Mouse (Mus musculus) midbrain, postnatal 0 days (tissue): ENCODE measurements around the gene Dnm3. TPM values are rescaled to one million over a fixed set of nuclear protein-coding genes. Genes with fewer than 3 reads are reported as not detected.

Experiments
- ATAC-seq: fragments of 200-750 bp; cut with Nextera tagmentation; 2 replicates; pipeline ENCODE4 v1.8.0; 2017; ENCODE audit warnings: moderate number of reproducible peaks, mild to moderate bottlenecking, moderate TSS enrichment, moderate library complexity; ENCODE audit not compliant: low FRiP score
- DNase-seq: peaks from one replicate; pipeline ENCODE4 v3.0.0-alpha.2; 2015; ENCODE audit warnings: low spot score
- H3K27ac ChIP-seq: fragments of 300-500 bp; sonication (generic); 2 replicates; pipeline ENCODE4 v1.5.1; 2014; ENCODE audit warnings: low read depth, mild to moderate bottlenecking, low read length, mixed read lengths
- H3K27me3 ChIP-seq: fragments of 300-500 bp; sonication (generic); 2 replicates; pipeline ENCODE4 v1.6.1; 2014; ENCODE audit warnings: low read length, control low read depth, mixed read lengths; ENCODE audit not compliant: insufficient read depth
- H3K36me3 ChIP-seq: fragments of 300-500 bp; sonication (generic); 2 replicates; pipeline ENCODE4 v1.6.1; 2014; ENCODE audit warnings: low read length, control low read depth, mixed read lengths; ENCODE audit not compliant: insufficient read depth
- H3K4me1 ChIP-seq: fragments of 300-500 bp; sonication (generic); 2 replicates; pipeline ENCODE4 v1.6.1; 2014; ENCODE audit warnings: mild to moderate bottlenecking, control low read depth, antibody characterized with exemption, low read length, mixed read lengths; ENCODE audit not compliant: insufficient read depth
- H3K4me2 ChIP-seq: fragments of 300-500 bp; sonication (generic); 2 replicates; pipeline ENCODE4 v1.6.1; 2014; ENCODE audit warnings: low read depth, mild to moderate bottlenecking, low read length, mixed read lengths; ENCODE audit not compliant: poor library complexity, severe bottlenecking
- H3K4me3 ChIP-seq: fragments of 300-500 bp; sonication (generic); 2 replicates; pipeline ENCODE4 v1.5.1; 2014; ENCODE audit warnings: low read depth, mild to moderate bottlenecking, low read length, moderate library complexity
- H3K9ac ChIP-seq: fragments of 300-500 bp; sonication (generic); replicated peaks from 2 replicates; pipeline ENCODE4 v1.6.1; 2014; ENCODE audit warnings: mild to moderate bottlenecking, low read length, moderate library complexity, mixed read lengths; ENCODE audit not compliant: poor library complexity, severe bottlenecking
- H3K9me3 ChIP-seq: fragments of 300-500 bp; sonication (generic); 2 replicates; pipeline ENCODE4 v1.6.1; 2016; ENCODE audit warnings: low read length, control low read depth
- CTCF ChIP-seq: IDR thresholded peaks from 2 replicates; pipeline ENCODE4 v1.5.1; 2016; ENCODE audit warnings: antibody characterized with exemption, mild to moderate bottlenecking
- WGBS: fragments of 180-500 bp; shearing (Covaris S2); extraction: QIAGEN DNeasy Blood & Tissue Kit; methylation state at CpG from one replicate; pipeline ENCODE4 v1.1.7; 2014; 5-methylcytosine and 5-hydroxymethylcytosine counted together
- polyA plus RNA-seq: library from polyadenylated mRNA; unstranded; fragments of >200 nt; fragmentation: Nextera tagmentation; extraction: Ambion mirVana; gene quantifications from 2 replicates; pipeline ENCODE4 v1.2.1, GENCODE M21; 2015
- total RNA-seq: library from RNA; depleted of rRNA; stranded (reverse); fragments of >200 nt; gene quantifications from 2 replicates; pipeline ENCODE4 v1.2.3, GENCODE M21; 2014

Gene Dnm3
- total and polyA plus RNA-seq, 2 experiments from 2014 or later, result 67.0 to 88.5 TPM

- no peaks in the 10 kb centered on the region for H3K9me3 ChIP-seq
- 66% methylated on average over 12 of the region's 12 CpGs for WGBS
- H3K9ac ChIP-seq, result no peak overlapping the region
- no peaks in the 10 kb centered on the region for H3K36me3 ChIP-seq
- ATAC-seq, result no peak
- no peak overlapping the region for H3K4me3 ChIP-seq
- no peaks in the 10 kb centered on the region for H3K4me1 ChIP-seq
- DNase-seq, result no peak
- H3K27me3 ChIP-seq, result no peaks in the 10 kb centered on the region
- TF ChIP-seq CTCF, result no peak
- H3K4me2 ChIP-seq, result no peak overlapping the region
- no peak overlapping the region for H3K27ac ChIP-seq
These were observed 270.7 kb downstream of the Dnm3 start for GRCm38 (mm10) chr1:162206998-162207707.

- Histone ChIP-seq H3K9me3 (no peaks in the 10 kb centered on the region), H3K27me3 (no peaks in the 10 kb centered on the region), H3K4me3 (no peak overlapping the region), H3K4me2 (no peak overlapping the region), H3K4me1 (no peaks in the 10 kb centered on the region), H3K9ac (no peak overlapping the region), H3K36me3 (no peaks in the 10 kb centered on the region), H3K27ac (no peak overlapping the region)
- no peak for TF ChIP-seq CTCF
- ATAC-seq, result no peak
- 25% methylated on average over 12 of the region's 12 CpGs for WGBS
- no peak for DNase-seq
These were observed 275.1 kb downstream of the Dnm3 start for GRCm38 (mm10) chr1:162202465-162203348.

DNA sequence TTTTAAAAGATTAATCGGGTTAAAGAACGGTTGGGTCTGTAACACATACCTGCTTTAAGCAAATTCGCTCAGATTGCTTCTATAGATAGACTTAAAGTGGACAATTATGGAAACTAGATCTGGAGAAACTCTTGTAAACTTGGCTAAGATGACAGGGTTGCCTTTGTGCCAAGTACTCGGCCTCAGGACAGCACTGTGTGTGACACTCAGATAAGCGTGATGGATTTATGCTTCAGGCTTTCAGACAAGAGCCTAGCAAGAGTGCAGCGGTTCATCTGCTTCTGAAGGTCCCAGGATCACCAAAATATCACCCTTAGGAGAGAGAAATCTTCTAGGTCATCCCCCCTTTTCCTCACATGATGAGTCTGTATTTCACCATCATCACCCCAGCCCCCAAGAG lies 277.4 kb downstream of the Dnm3 start:
- Histone ChIP-seq H3K4me2 (no peak overlapping the region), H3K4me3 (no peak overlapping the region), H3K27ac (no peak overlapping the region), H3K36me3 (no peaks in the 10 kb centered on the region), H3K9me3 (no peaks in the 10 kb centered on the region), H3K9ac (no peak overlapping the region), H3K4me1 (no peaks in the 10 kb centered on the region), H3K27me3 (no peaks in the 10 kb centered on the region)
- no peak for TF ChIP-seq CTCF
- 94% methylated on average over 6 of the region's 6 CpGs for WGBS
- DNase-seq (no peak), ATAC-seq (no peak)

- peak; percentile 41; the same call in 1 of the 2 replicates for ATAC-seq
- no peak for TF ChIP-seq CTCF
- H3K27ac ChIP-seq, result no peak overlapping the region
- no peak overlapping the region for H3K9ac ChIP-seq
- no peaks in the 10 kb centered on the region for H3K36me3 ChIP-seq
- 44% methylated on average over 9 of the region's 9 CpGs for WGBS
- H3K4me1 ChIP-seq, result no peaks in the 10 kb centered on the region
- no peaks in the 10 kb centered on the region for H3K27me3 ChIP-seq
- no peak overlapping the region for H3K4me3 ChIP-seq
- DNase-seq, result peak; percentile 82
- H3K4me2 ChIP-seq, result no peak overlapping the region
- H3K9me3 ChIP-seq, result no peaks in the 10 kb centered on the region
These were observed 280.8 kb downstream of the Dnm3 start for GRCm38 (mm10) chr1:162196812-162197680.

- no peak for DNase-seq
These were observed 289.1 kb downstream of the Dnm3 start for GRCm38 (mm10) chr1:162188744-162189143.

More at GRCm38 (mm10) chr1:162188744-162189143, 289.1 kb downstream of the Dnm3 start:
- no peaks in the 10 kb centered on the region for H3K27me3 ChIP-seq
- H3K9me3 ChIP-seq, result no peaks in the 10 kb centered on the region
- H3K36me3 ChIP-seq, result no peaks in the 10 kb centered on the region
- WGBS, result 89% methylated on average over 4 of the region's 4 CpGs
- H3K4me1 ChIP-seq, result no peaks in the 10 kb centered on the region
- no peak overlapping the region for H3K4me3 ChIP-seq
- no peak overlapping the region for H3K4me2 ChIP-seq
- ATAC-seq, result no peak
- H3K27ac ChIP-seq, result no peak overlapping the region
- no peak for TF ChIP-seq CTCF
- no peak overlapping the region for H3K9ac ChIP-seq
